ENCODE assay signal across 34 mouse cellular contexts in the genomic region with DNA sequence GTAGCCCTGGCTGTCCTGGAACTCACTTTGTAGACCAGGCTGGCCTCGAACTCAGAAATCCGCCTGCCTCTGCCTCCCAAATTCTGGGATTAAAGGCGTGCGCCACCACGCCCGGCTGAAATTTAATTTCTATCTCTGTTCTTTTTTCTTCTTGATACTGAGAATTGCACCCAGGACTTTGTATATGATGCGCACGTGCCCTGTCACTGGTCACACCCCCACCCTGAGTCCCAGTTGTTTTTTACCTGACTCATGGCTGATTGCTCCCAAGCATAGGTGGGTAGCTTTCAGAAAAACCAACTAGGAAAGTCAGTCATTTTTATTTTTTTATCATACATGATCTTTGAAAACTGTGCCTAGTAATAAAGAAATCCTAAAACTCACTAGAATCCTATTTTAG.
"Had no signal": no experiment of that assay in that cellular context is flagged by ENCODE, and none has a peak within 500 bp of the region (broad histone marks: within the 10 kb centered on the region; RNA-seq: fewer than 3 reads in every experiment).

No protein-coding gene starts in this region.

- H3K9ac ChIP-seq: heart, embryonic 12.5 days; heart, embryonic 13.5 days; heart, embryonic 15.5 days; hindbrain, embryonic 12.5 days; hindbrain, embryonic 13.5 days; hindbrain, embryonic 14.5 days; hindbrain, embryonic 15.5 days; intestine, embryonic 15.5 days; kidney, embryonic 15.5 days had no signal

- H3K9me3 ChIP-seq: heart, embryonic 12.5 days; heart, embryonic 13.5 days; heart, embryonic 15.5 days; hindbrain, embryonic 10.5 days; hindbrain, embryonic 12.5 days; hindbrain, embryonic 13.5 days; hindbrain, embryonic 15.5 days; intestine, embryonic 15.5 days; kidney, embryonic 15.5 days had no signal

- H3K4me1 ChIP-seq: heart, embryonic 12.5 days; heart, embryonic 15.5 days; hindbrain, embryonic 10.5 days; hindbrain, embryonic 12.5 days; hindbrain, embryonic 13.5 days; hindbrain, embryonic 15.5 days; intestine, embryonic 15.5 days; kidney, embryonic 15.5 days had no signal

- H3K4me3 ChIP-seq: heart, embryonic 12.5 days; heart, embryonic 13.5 days; heart, embryonic 15.5 days; hindbrain, embryonic 10.5 days; hindbrain, embryonic 12.5 days; hindbrain, embryonic 13.5 days; hindbrain, embryonic 15.5 days; intestine, embryonic 15.5 days; kidney, embryonic 15.5 days; layer of hippocampus, adult 2 months; left cerebral cortex, adult 2 months had no signal

- H3K4me2 ChIP-seq: heart, embryonic 12.5 days; heart, embryonic 13.5 days; heart, embryonic 15.5 days; hindbrain, embryonic 12.5 days; hindbrain, embryonic 13.5 days; hindbrain, embryonic 14.5 days; hindbrain, embryonic 15.5 days; intestine, embryonic 15.5 days; kidney, embryonic 15.5 days had no signal

- H3K27ac ChIP-seq: heart, embryonic 13.5 days; heart, embryonic 15.5 days; hindbrain, embryonic 10.5 days; hindbrain, embryonic 12.5 days; hindbrain, embryonic 13.5 days; hindbrain, embryonic 14.5 days; hindbrain, embryonic 15.5 days; hindbrain, postnatal 0 days; intestine, embryonic 15.5 days; kidney, embryonic 15.5 days; kidney, postnatal 0 days; layer of hippocampus, adult 2 months; left cerebral cortex, adult 2 months had no signal

- H3K27me3 ChIP-seq: heart, embryonic 12.5 days; heart, embryonic 13.5 days; heart, embryonic 15.5 days; hindbrain, embryonic 12.5 days; hindbrain, embryonic 13.5 days; hindbrain, embryonic 15.5 days; intestine, embryonic 15.5 days; kidney, embryonic 15.5 days had no signal

- DNase-seq: heart, postnatal 10 days; heart, postnatal 14 days; heart, postnatal 36 days; heart, postnatal 4 days; kidney, adult 11 months; kidney, adult 18-20 months; kidney, adult 2 months; kidney, adult 8-10 months; kidney, adult 9 months; kidney, postnatal 10 days; kidney, postnatal 14 days; kidney, postnatal 25 days; kidney, postnatal 36 days; kidney, postnatal 4 days; layer of hippocampus, adult 9-11 months; layer of hippocampus, postnatal 36 days had no signal

- ATAC-seq: hindbrain, embryonic 16.5 days; hindbrain, postnatal 0 days; inflammation-experienced regulatory T-cells, adult 6 months; intestine, embryonic 15.5 days; intestine, embryonic 16.5 days; intestine, postnatal 0 days had no signal
